Comparison of ENCODE assay signal across 8 mouse cellular contexts in the genomic region with DNA sequence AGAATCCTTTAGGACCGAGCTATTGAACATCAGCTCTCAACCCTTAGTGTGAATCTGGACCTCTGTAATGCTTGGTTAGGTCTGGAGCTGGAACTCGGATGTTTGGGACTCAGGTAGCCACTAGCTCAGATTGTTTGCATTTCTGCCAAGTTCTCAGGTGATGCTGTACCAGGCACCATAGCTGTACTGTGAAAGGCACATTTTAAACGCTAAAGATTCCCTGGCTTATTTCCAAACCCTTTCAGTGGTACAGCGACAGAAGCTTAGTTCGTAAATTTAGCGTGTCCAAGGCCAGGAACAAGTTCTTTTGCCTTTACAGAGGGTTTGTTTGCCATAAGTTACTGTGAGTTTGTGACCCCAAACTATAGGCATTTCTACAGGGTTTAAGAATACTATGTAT. TPM values are rescaled to one million over a fixed set of nuclear protein-coding genes. Genes with fewer than 3 reads are reported as not detected.
A peak's percentile ranks its signal among the peaks of the same experiment; 100 is the strongest.
DNase-seq lines count a peak whose midpoint lies in the region; ATAC-seq and TF ChIP-seq lines count a peak whose summit lies in the region.

No protein-coding gene starts in this region.

- no peaks in the 10 kb centered on the region for H3K36me3 ChIP-seq in lung, embryonic 16.5 days (ENCODE audit: control insufficient read depth, insufficient read depth, low read length)
- H3K36me3 ChIP-seq in forebrain, embryonic 12.5 days (replicated peaks): no peaks in the 10 kb centered on the region
- H3K36me3 ChIP-seq in limb, embryonic 14.5 days (ENCODE audit: control insufficient read depth, insufficient read depth, low read length): no peaks in the 10 kb centered on the region
- H3K36me3 ChIP-seq in stomach, embryonic 15.5 days: no peaks in the 10 kb centered on the region

- intact Hi-C loops in gastrocnemius, postnatal 14 days (cut with DNase I; ENCODE audit: low total_unique reads): no loop called here

- 29% methylated on average over 6 of the region's 6 CpGs for whole genome bisulfite sequencing in lung, embryonic 16.5 days
- 45% methylated on average over 6 of the region's 6 CpGs for WGBS in forebrain, embryonic 12.5 days
- WGBS in limb, embryonic 14.5 days: 29% methylated on average over 6 of the region's 6 CpGs
- 40% methylated on average over 6 of the region's 6 CpGs for WGBS in stomach, embryonic 15.5 days

- no peak overlapping the region for H3K9ac ChIP-seq in lung, embryonic 16.5 days (ENCODE audit: low read length)
- no peak overlapping the region for H3K9ac ChIP-seq in forebrain, embryonic 12.5 days
- no peak overlapping the region for H3K9ac ChIP-seq in limb, embryonic 14.5 days (ENCODE audit: low read depth, low read length, severe bottlenecking)
- no peak overlapping the region for H3K9ac ChIP-seq in stomach, embryonic 15.5 days

- no peak for TF ChIP-seq POLR2A in limb, embryonic 14.5 days (IDR thresholded peaks at IDR 0.05; ENCODE audit: borderline replicate concordance, extremely low read depth, insufficient read depth, insufficient read length)

- no peak for ATAC-seq in lung, embryonic 16.5 days (ENCODE audit: low read depth)
- no peak for ATAC-seq in forebrain, embryonic 12.5 days (ENCODE audit: low FRiP score)
- no peak for ATAC-seq in limb, embryonic 14.5 days (ENCODE audit: low FRiP score, low read depth)
- ATAC-seq in stomach, embryonic 15.5 days (ENCODE audit: insufficient read depth, low FRiP score, low read depth): no peak

- H3K27me3 ChIP-seq in lung, embryonic 16.5 days (ENCODE audit: control insufficient read depth, insufficient read depth, low read depth, low read length): no peaks in the 10 kb centered on the region
- H3K27me3 ChIP-seq in forebrain, embryonic 12.5 days: no peaks in the 10 kb centered on the region; the same call in 1 of the 2 replicates
- H3K27me3 ChIP-seq in limb, embryonic 14.5 days (ENCODE audit: control insufficient read depth, insufficient read depth, low read length): no peaks in the 10 kb centered on the region
- no peaks in the 10 kb centered on the region for H3K27me3 ChIP-seq in stomach, embryonic 15.5 days (replicated peaks)

- peak overlapping the region; percentile 77 for H3K4me3 ChIP-seq in lung, embryonic 16.5 days (ENCODE audit: low read length)
- no peak overlapping the region for H3K4me3 ChIP-seq in forebrain, embryonic 12.5 days (replicated peaks)
- H3K4me3 ChIP-seq in limb, embryonic 14.5 days (replicated peaks; ENCODE audit: low read length): peak overlapping the region; percentile 74
- H3K4me3 ChIP-seq in stomach, embryonic 15.5 days (replicated peaks): peak overlapping the region; percentile 75; the same call in 1 of the 2 replicates

- peaks cover 4% of the 10 kb centered on the region; the same call in 1 of the 2 replicates for H3K4me1 ChIP-seq in lung, embryonic 16.5 days (replicated peaks; ENCODE audit: control insufficient read depth, insufficient read depth, low read length)
- peaks cover 13% of the 10 kb centered on the region for H3K4me1 ChIP-seq in forebrain, embryonic 12.5 days
- H3K4me1 ChIP-seq in limb, embryonic 14.5 days (ENCODE audit: control insufficient read depth, insufficient read depth, low read length): peaks cover 4% of the 10 kb centered on the region; the same call in 1 of the 2 replicates
- 0 out of 2 replicates have a peak, but pooled peaks cover 9% of the 10 kb centered on the region for H3K4me1 ChIP-seq in stomach, embryonic 15.5 days

- H3K9me3 ChIP-seq in lung, embryonic 16.5 days (ENCODE audit: control insufficient read depth, low read length): no peaks in the 10 kb centered on the region
- H3K9me3 ChIP-seq in forebrain, embryonic 12.5 days: no peaks in the 10 kb centered on the region
- no peaks in the 10 kb centered on the region for H3K9me3 ChIP-seq in limb, embryonic 14.5 days (ENCODE audit: control insufficient read depth, low read length)
- H3K9me3 ChIP-seq in stomach, embryonic 15.5 days: no peaks in the 10 kb centered on the region

- DNase-seq in lung, postnatal 14 days: no peak
- no peak for DNase-seq in limb, embryonic 14.5 days (ENCODE audit: low spot score)
- no peak for DNase-seq in gastrocnemius, postnatal 14 days
- DNase-seq in adrenal gland, postnatal 10 days: no peak
- no peak for DNase-seq in spleen, postnatal 10 days (ENCODE audit: low spot score in 2 of 2)

- H3K4me2 ChIP-seq in lung, embryonic 16.5 days (ENCODE audit: low read depth, low read length): peak overlapping the region; percentile 96
- peak overlapping the region; percentile 94 for H3K4me2 ChIP-seq in forebrain, embryonic 12.5 days
- peak overlapping the region; percentile 92 for H3K4me2 ChIP-seq in limb, embryonic 14.5 days (replicated peaks; ENCODE audit: low read depth, low read length, severe bottlenecking)
- H3K4me2 ChIP-seq in stomach, embryonic 15.5 days: peak overlapping the region; percentile 95; the same call in 1 of the 2 replicates

- peak overlapping the region; percentile 87; the same call in 1 of the 2 replicates for H3K27ac ChIP-seq in lung, embryonic 16.5 days (ENCODE audit: low read length)
- H3K27ac ChIP-seq in forebrain, embryonic 12.5 days: no peak overlapping the region
- no peak overlapping the region for H3K27ac ChIP-seq in limb, embryonic 14.5 days (replicated peaks; ENCODE audit: low read depth, low read length)
- no peak overlapping the region; the same call in 1 of the 2 replicates for H3K27ac ChIP-seq in stomach, embryonic 15.5 days

RNA-seq across cellular contexts. Expression of a gene that starts 0.4 kb away (rescaled TPM):
- 16.6 and 16.9 TPM in 2 replicates for polyA plus RNA-seq in lung, embryonic 16.5 days (2015; fragmentation: Nextera tagmentation; extraction: Ambion mirVana)
- 23.1 and 24.1 TPM in 2 replicates for polyA plus RNA-seq in forebrain, embryonic 12.5 days (2016; fragmentation: Nextera tagmentation; extraction: Ambion mirVana)
- polyA plus RNA-seq in limb, embryonic 14.5 days (2012; rRNA removed): 5.6 and 5.8 TPM in 2 replicates
- 11.0 and 13.5 TPM in 2 replicates for polyA plus RNA-seq in limb, embryonic 14.5 days (2014; fragmentation: Nextera tagmentation; extraction: Ambion mirVana)
- polyA plus RNA-seq in stomach, embryonic 15.5 days (2015; fragmentation: Nextera tagmentation; extraction: Ambion mirVana): 27.5 and 32.7 TPM in 2 replicates
- total RNA-seq in gastrocnemius, postnatal 14 days (2021): 100 to 1,000 TPM; 158 to 167 TPM
- total RNA-seq in adrenal gland, postnatal 10 days (2021): 100 to 1,000 TPM; 164 to 188 TPM
